ENCODE assay signal across 11 mouse cellular contexts in the genomic region with DNA sequence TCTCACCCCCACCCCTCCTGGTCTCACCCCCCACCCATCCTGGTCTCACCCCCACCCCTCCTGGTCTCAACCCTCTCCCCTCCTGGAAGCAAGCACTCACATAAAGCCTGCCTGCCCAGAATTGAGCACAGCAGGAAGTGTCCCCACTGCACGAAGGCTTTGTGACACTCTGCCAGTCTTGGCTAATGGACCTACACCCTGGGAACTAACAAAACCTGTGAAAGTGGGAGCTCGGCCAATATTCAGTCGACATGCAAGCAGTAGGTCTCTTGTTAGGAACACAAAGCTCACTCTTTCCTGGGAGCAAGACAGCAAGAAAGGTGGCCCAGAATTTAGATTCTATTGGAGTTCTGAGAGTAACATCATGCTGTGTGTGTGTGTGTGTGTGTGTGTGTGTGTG. TPM values are rescaled to one million over a fixed set of nuclear protein-coding genes. Genes with fewer than 3 reads are reported as not detected.
A peak's percentile ranks its signal among the peaks of the same experiment; 100 is the strongest.
DNase-seq lines count a peak whose midpoint lies in the region; ATAC-seq and TF ChIP-seq lines count a peak whose summit lies in the region.
"Had no signal": no experiment of that assay in that cellular context is flagged by ENCODE, and none has a peak within 500 bp of the region (broad histone marks: within the 10 kb centered on the region; RNA-seq: fewer than 3 reads in every experiment).

No protein-coding gene starts in this region.

- no peak overlapping the region for H3K4me3 ChIP-seq in forebrain, embryonic 14.5 days (ENCODE audit: low read depth, low read length)
- no peak overlapping the region for H3K4me3 ChIP-seq in forebrain, embryonic 10.5 days
- H3K4me3 ChIP-seq in lung, adult 2 months (replicated peaks; ENCODE audit: extremely low read depth, low read depth, low read length) = no peak overlapping the region
- H3K4me3 ChIP-seq: left cerebral cortex, adult 2 months; neural tube, embryonic 12.5 days had no signal

- 24% methylated on average over 3 of the region's 3 CpGs for WGBS in forebrain, embryonic 14.5 days
- 84% methylated on average over 3 of the region's 3 CpGs for WGBS in forebrain, embryonic 10.5 days
- 44% methylated on average over 3 of the region's 3 CpGs for WGBS in lung, adult 2 months

- H3K9ac ChIP-seq in forebrain, embryonic 14.5 days (ENCODE audit: low read length) = no peak overlapping the region
- H3K9ac ChIP-seq: neural tube, embryonic 12.5 days had no signal

- H3K4me1 ChIP-seq in forebrain, embryonic 14.5 days (ENCODE audit: control insufficient read depth, insufficient read depth, low read length) = peaks cover 4% of the 10 kb centered on the region; the same call in 1 of the 2 replicates
- peaks cover 24% of the 10 kb centered on the region for H3K4me1 ChIP-seq in forebrain, embryonic 10.5 days
- peaks cover 2% of the 10 kb centered on the region for H3K4me1 ChIP-seq in lung, adult 2 months (ENCODE audit: control insufficient read depth, insufficient read depth, low read length)

- DNase-seq in forebrain, embryonic 14.5 days (ENCODE audit: low spot score) = peak; percentile 85
- no peak for DNase-seq in forebrain, embryonic 10.5 days (ENCODE audit: extremely low spot score, low spot score)
- peak; percentile 33 to 51 for DNase-seq in lung, adult 18-20 months
- DNase-seq in lung, adult 2 months = no peak
- peak; percentile 97 for DNase-seq in cerebellum, adult 9-10 months
- DNase-seq in layer of hippocampus, postnatal 14 days (ENCODE audit: low spot score in 2 of 2) = peak; percentile 61 to 83
- no peak for DNase-seq in urinary bladder, adult 18-20 months (ENCODE audit: low spot score in 2 of 2)
- no peak for DNase-seq in embryo, embryonic 10 days (ENCODE audit: low spot score)

- peak overlapping the region; percentile 44 for H3K27ac ChIP-seq in forebrain, embryonic 14.5 days (ENCODE audit: low read depth, low read length)
- no peak overlapping the region for H3K27ac ChIP-seq in forebrain, embryonic 10.5 days
- H3K27ac ChIP-seq: left cerebral cortex, adult 2 months; neural tube, embryonic 12.5 days had no signal

- ATAC-seq in forebrain, embryonic 14.5 days = peak; percentile 77
- ATAC-seq: Patski had no signal

- H3K4me2 ChIP-seq in forebrain, embryonic 14.5 days (ENCODE audit: low read length) = no peak overlapping the region
- H3K4me2 ChIP-seq: neural tube, embryonic 12.5 days had no signal

- H3K9me3 ChIP-seq in forebrain, embryonic 14.5 days (replicated peaks; ENCODE audit: control insufficient read depth, low read length) = no peaks in the 10 kb centered on the region
- H3K9me3 ChIP-seq in forebrain, embryonic 10.5 days = no peaks in the 10 kb centered on the region
- H3K9me3 ChIP-seq: neural tube, embryonic 12.5 days had no signal

- H3K36me3 ChIP-seq in forebrain, embryonic 14.5 days (ENCODE audit: control insufficient read depth, insufficient read depth, low read length) = peaks cover 3% of the 10 kb centered on the region; the same call in 1 of the 2 replicates
- H3K36me3 ChIP-seq in forebrain, embryonic 10.5 days (replicated peaks) = peaks cover 39% of the 10 kb centered on the region

- no peaks in the 10 kb centered on the region for H3K27me3 ChIP-seq in forebrain, embryonic 14.5 days (replicated peaks; ENCODE audit: control insufficient read depth, insufficient read depth, low read length)
- H3K27me3 ChIP-seq in forebrain, embryonic 10.5 days (ENCODE audit: poor library complexity, severe bottlenecking) = no peaks in the 10 kb centered on the region
- H3K27me3 ChIP-seq: neural tube, embryonic 12.5 days; Patski had no signal

- TF ChIP-seq CTCF in lung, adult 2 months (IDR thresholded peaks at IDR 0.05; ENCODE audit: insufficient read depth, low read length) = no peak

- TF ChIP-seq POLR2A in lung, adult 2 months (IDR thresholded peaks at IDR 0.05; ENCODE audit: borderline replicate concordance, extremely low read depth, low read depth, low read length) = no peak

RNA-seq across cellular contexts. Expression of a gene that starts 17.6 kb away (rescaled TPM):
- 20.2 and 23.2 TPM in 2 replicates for polyA plus RNA-seq in forebrain, embryonic 14.5 days (2014; fragmentation: Nextera tagmentation; extraction: Ambion mirVana)
- 32.1 TPM in 2 replicates for polyA plus RNA-seq in forebrain, embryonic 10.5 days (2016; fragmentation: Nextera tagmentation; extraction: Ambion mirVana)
- polyA plus RNA-seq in lung, adult 2 months (2012; rRNA removed) = 34.8 and 39.1 TPM in 2 replicates
- 10 to 100 TPM; 52.1 to 57.4 TPM for total RNA-seq in layer of hippocampus, postnatal 14 days (2021)

Comparison
In these comparisons a context has a peak if more than half of its experiments do, and no peak if none do; other contexts are left out.
1. DNase-seq: peak in forebrain, embryonic 14.5 days (single experiment), lung, adult 18-20 months (2 of 2), cerebellum, adult 9-10 months (single experiment) and layer of hippocampus, postnatal 14 days (2 of 2); none in forebrain, embryonic 10.5 days (single experiment), lung, adult 2 months (single experiment), urinary bladder, adult 18-20 months (0 of 2) and embryo, embryonic 10 days (single experiment).